Mouse (Mus musculus) stomach, postnatal 0 days (tissue): ENCODE results near the gene Anxa4.

ENCODE experiments used
- CTCF ChIP-seq: IDR thresholded peaks from 2 replicates; pipeline ENCODE4 v1.5.1; 2016; ENCODE audit warnings: antibody characterized with exemption, low read depth, mild to moderate bottlenecking, moderate library complexity
- EP300 ChIP-seq: optimal IDR thresholded peaks from 2 replicates; pipeline ENCODE3; 2016; ENCODE audit warnings: antibody characterized with exemption

DNA sequence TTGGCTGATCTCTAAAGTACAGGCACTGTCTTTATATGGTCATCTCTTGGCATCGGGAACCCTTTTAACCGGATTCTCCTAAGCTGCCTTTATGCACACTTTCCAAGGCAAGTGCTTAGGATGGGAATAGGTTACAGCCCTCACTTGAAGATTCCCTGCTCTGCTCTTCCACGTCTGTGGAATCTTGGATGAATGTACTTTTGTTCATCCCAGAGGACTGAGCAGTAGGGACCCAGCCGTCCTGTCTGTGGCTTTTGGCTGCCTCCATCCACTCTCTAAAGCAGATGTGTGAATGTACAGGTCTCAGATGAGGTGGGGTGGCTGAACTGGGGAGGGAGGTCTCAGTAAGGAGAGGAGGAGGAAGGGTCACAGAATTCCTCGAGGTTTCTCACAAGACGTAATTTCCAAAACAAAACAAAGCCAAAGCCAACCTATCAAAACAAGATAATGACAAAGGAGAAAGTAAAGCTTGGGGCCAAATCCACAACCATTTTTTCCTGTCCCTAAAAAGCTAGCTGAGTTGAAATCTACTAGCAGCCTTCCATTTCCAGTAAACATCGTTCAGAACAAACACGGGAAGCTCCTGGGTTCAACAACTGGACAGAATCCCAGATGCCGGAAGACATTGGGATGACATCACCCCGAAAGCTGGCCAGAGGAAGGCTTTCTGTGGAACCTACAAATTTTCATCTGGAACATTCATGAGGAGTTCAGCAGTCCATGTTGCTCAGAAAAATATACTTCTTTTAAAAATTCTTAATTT, 37.5 kb upstream of the Anxa4 start:
- TF ChIP-seq CTCF, result no peak
- no peak for TF ChIP-seq EP300
